Mouse (Mus musculus): ENCODE results near the gene Mapk3. TPM values are rescaled to one million over a fixed set of nuclear protein-coding genes. Genes with fewer than 3 reads are reported as not detected.
"Not testable (repeated sequence)": the region's sequence is repeated elsewhere in the genome, so short reads cannot be mapped to it uniquely, and the experiment has no call there.

Gene Mapk3
- total RNA-seq (2021) = 10 to 100 TPM; 22.3 to 22.4 TPM
- long read RNA-seq, experiment 1, transcript Mapk3-202 (9 exons, 1,800 nt) = major isoform, 5 of 5 reads
- long read RNA-seq, experiment 1, partial matches to known transcripts = 0 of 5 reads
- long read RNA-seq, experiment 1, other reads (novel, unspliced or antisense) = 0 of 5 reads
- long read RNA-seq, experiment 2, transcript Mapk3-202 (9 exons, 1,800 nt) = major isoform, 10 of 15 reads
- long read RNA-seq, experiment 2, partial matches to known transcripts = 2 of 15 reads
- long read RNA-seq, experiment 2, other reads (novel, unspliced or antisense) = 2 of 15 reads

GRCm38 (mm10) chr7:126759050-126759671 is at the start of gene Mapk3:
Gene Mapk3, plus strand, starts transcription at chr7:126759601.
- DNase-seq = peak; percentile 94
- peak within 1 kb of the TSS; percentile 95 for H3K27ac ChIP-seq
- intact Hi-C loops (cut with DNase I) = loop anchor here (5.0 to 10.0 kb wide), 2 partner anchors 138 to 266 kb away; partner anchors contain the start of genes Gm42742, Maz and Prrt2
- peak within 1 kb of the TSS; percentile 73 for H3K4me3 ChIP-seq
- peak; percentile 81 for TF ChIP-seq CTCF (IDR thresholded peaks at IDR 0.05)

- intact Hi-C loops (cut with DNase I) = no loop called here
- Histone ChIP-seq H3K27ac (no peak overlapping the region), H3K4me3 (no peak overlapping the region)
- TF ChIP-seq CTCF (IDR thresholded peaks at IDR 0.05) = no peak
- DNase-seq = no peak
Measured at GRCm38 (mm10) chr7:126710266-126710665, 49.1 kb upstream of the Mapk3 start.

GRCm38 (mm10) chr7:126711910-126712309 is 47.5 kb upstream of the Mapk3 start:
- intact Hi-C loops (cut with DNase I) = no loop called here
- H3K27ac ChIP-seq = no peak overlapping the region
- TF ChIP-seq CTCF (IDR thresholded peaks at IDR 0.05) = no peak
- DNase-seq = no peak
- H3K4me3 ChIP-seq = no peak overlapping the region

- no peak for TF ChIP-seq CTCF (IDR thresholded peaks at IDR 0.05)
- DNase-seq = no peak
- intact Hi-C loops (cut with DNase I) = no loop called here
- no peak overlapping the region for H3K27ac ChIP-seq
- no peak overlapping the region for H3K4me3 ChIP-seq
Measured at GRCm38 (mm10) chr7:126715679-126716078, 43.7 kb upstream of the Mapk3 start.

- no peak for TF ChIP-seq CTCF (IDR thresholded peaks at IDR 0.05)
- H3K4me3 ChIP-seq = no peak overlapping the region
- H3K27ac ChIP-seq = no peak overlapping the region
Measured at GRCm38 (mm10) chr7:126717566-126717965, 41.8 kb upstream of the Mapk3 start.

GRCm38 (mm10) chr7:126718787-126719337 is 40.5 kb upstream of the Mapk3 start:
- Histone ChIP-seq H3K4me3 (no peak overlapping the region), H3K27ac (no peak overlapping the region)
- intact Hi-C loops (cut with DNase I) = no loop called here
- DNase-seq = no peak
- peak; percentile 2; the same call in 1 of the 2 replicates for TF ChIP-seq CTCF (IDR thresholded peaks at IDR 0.05)

More at GRCm38 (mm10) chr7:126717566-126717965, 41.8 kb upstream of the Mapk3 start:
- no peak for DNase-seq
- intact Hi-C loops (cut with DNase I) = no loop called here

- TF ChIP-seq CTCF (IDR thresholded peaks at IDR 0.05) = no peak
- intact Hi-C loops (cut with DNase I) = no loop called here
- H3K27ac ChIP-seq = no peak overlapping the region
- no peak for DNase-seq
- H3K4me3 ChIP-seq = no peak overlapping the region
Measured at GRCm38 (mm10) chr7:126721635-126722034, 37.8 kb upstream of the Mapk3 start.

GRCm38 (mm10) chr7:126725077-126725476 is 34.3 kb upstream of the Mapk3 start:
- DNase-seq = no peak
- TF ChIP-seq CTCF (IDR thresholded peaks at IDR 0.05) = no peak
- intact Hi-C loops (cut with DNase I) = no loop called here

GRCm38 (mm10) chr7:126725667-126726066 is 33.7 kb upstream of the Mapk3 start:
- DNase-seq = no peak

More at GRCm38 (mm10) chr7:126725077-126725476, 34.3 kb upstream of the Mapk3 start:
- H3K4me3 ChIP-seq = no peak overlapping the region
- no peak overlapping the region for H3K27ac ChIP-seq

GRCm38 (mm10) chr7:126730256-126730789 is 29.1 kb upstream of the Mapk3 start:
- intact Hi-C loops (cut with DNase I); H3K4me3 ChIP-seq; H3K27ac ChIP-seq; DNase-seq: not testable (repeated sequence)

More at GRCm38 (mm10) chr7:126725667-126726066, 33.7 kb upstream of the Mapk3 start:
- TF ChIP-seq CTCF (IDR thresholded peaks at IDR 0.05) = no peak
- Histone ChIP-seq H3K27ac (no peak overlapping the region), H3K4me3 (no peak overlapping the region)
- intact Hi-C loops (cut with DNase I) = no loop called here

GRCm38 (mm10) chr7:126736122-126736521 is 23.3 kb upstream of the Mapk3 start:
- Histone ChIP-seq H3K4me3 (no peak overlapping the region), H3K27ac (no peak overlapping the region)
- DNase-seq = no peak
- intact Hi-C loops (cut with DNase I) = no loop called here
- TF ChIP-seq CTCF (IDR thresholded peaks at IDR 0.05) = no peak

GRCm38 (mm10) chr7:126739551-126739950 is 19.9 kb upstream of the Mapk3 start:
- Histone ChIP-seq H3K4me3 (no peak overlapping the region), H3K27ac (no peak overlapping the region)
- no peak for DNase-seq
- TF ChIP-seq CTCF (IDR thresholded peaks at IDR 0.05) = no peak
- intact Hi-C loops (cut with DNase I) = no loop called here

Data from gastrocnemius, adult 2 months (tissue).